Mouse (Mus musculus): ENCODE data around the gene Smim5. TPM values are rescaled to one million over a fixed set of nuclear protein-coding genes. Genes with fewer than 3 reads are reported as not detected.
A peak's percentile ranks its signal among the peaks of the same experiment; 100 is the strongest.

Gene Smim5
- polyA plus RNA-seq, 1 experiment from 2014 or later = 1.4 TPM

DNA sequence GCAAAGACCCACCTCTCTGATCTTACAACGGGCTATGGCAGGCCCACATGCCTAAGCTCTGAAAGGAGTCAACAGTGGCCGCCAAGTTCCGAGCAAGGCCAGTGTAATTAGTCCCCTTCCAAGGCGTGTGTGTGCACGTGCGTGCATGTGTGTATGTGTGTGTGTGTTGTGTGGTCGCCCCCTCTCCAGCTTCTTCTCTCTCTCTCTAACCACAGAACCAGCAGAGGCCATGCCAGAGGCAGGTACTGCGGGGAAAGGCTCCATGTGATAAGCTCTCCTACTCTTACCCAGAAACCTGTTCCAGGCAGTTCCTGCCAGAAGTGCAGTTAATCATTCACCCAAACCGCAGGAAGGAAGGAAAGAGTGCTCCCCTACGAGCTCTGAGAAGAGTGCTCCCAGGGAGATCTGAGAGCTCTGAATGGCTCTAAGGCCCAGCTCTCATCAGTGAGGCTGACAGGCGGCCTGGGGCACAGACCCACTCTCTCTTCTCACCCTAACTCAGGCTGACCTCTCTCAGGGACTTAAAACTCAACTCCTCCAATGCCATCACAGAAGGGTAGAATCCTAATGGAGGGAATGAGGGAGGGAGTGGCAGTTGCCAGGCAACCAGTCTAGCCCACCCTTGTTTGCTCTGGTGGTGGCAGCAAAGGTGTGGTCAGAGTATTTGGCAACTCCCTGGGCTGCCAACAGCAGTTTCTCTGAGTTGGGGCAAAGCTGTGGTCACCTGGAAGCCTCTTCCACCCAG is 12.0 kb downstream of the Smim5 start, which contains the start of gene Smim6:
Gene Smim6 (plus strand): TSS at position 386 of the 745 bp plus-strand sequence.
- 87% methylated on average over 11 of the region's 11 CpGs for WGBS

DNA sequence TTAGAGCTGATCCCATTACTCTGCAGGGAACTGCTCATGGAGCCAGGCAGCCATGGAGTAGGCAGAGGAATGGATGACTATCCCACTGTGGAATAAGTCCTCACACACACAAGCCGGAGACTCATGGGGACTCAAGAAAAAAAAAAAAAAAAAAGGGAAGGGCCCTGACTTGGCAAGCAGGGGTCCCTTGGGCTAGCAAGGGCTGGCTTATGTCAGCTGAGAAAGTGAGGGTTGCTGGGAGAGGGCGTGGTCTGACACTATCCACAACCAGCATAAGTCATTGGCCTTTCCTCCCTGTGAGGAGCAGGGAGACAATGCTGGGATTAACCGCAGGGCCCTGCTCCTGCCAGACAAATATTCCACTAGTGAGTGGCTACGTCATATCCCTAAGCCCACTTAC is 16.8 kb downstream of the Smim5 start:
- H3K4me1 ChIP-seq = no peaks in the 10 kb centered on the region
- no peak overlapping the region for H3K9ac ChIP-seq
- peaks cover 13% of the 10 kb centered on the region for H3K36me3 ChIP-seq (replicated peaks)
- H3K4me2 ChIP-seq = no peak overlapping the region
- H3K4me3 ChIP-seq = no peak overlapping the region
- no peak overlapping the region for H3K27ac ChIP-seq
- ATAC-seq (replicated peaks) = no peak
- WGBS = 89% methylated on average over 4 of the region's 4 CpGs
- H3K27me3 ChIP-seq (replicated peaks) = no peaks in the 10 kb centered on the region
- no peaks in the 10 kb centered on the region for H3K9me3 ChIP-seq

More for the DNA sequence above, 12.0 kb downstream of the Smim5 start, which contains the start of gene Smim6:
- H3K9ac ChIP-seq = no peak within 1 kb of the TSS
- no peak within 1 kb of the TSS for H3K4me2 ChIP-seq
- H3K27me3 ChIP-seq (replicated peaks) = no peaks in the 10 kb centered on the region
- no peaks in the 10 kb centered on the region for H3K4me1 ChIP-seq
- H3K9me3 ChIP-seq = no peaks in the 10 kb centered on the region
- peaks cover 10% of the 10 kb centered on the region; the same call in 1 of the 2 replicates for H3K36me3 ChIP-seq (replicated peaks)
- no peak within 1 kb of the TSS for H3K4me3 ChIP-seq
- no peak for ATAC-seq (replicated peaks)
- no peak within 1 kb of the TSS for H3K27ac ChIP-seq

DNA sequence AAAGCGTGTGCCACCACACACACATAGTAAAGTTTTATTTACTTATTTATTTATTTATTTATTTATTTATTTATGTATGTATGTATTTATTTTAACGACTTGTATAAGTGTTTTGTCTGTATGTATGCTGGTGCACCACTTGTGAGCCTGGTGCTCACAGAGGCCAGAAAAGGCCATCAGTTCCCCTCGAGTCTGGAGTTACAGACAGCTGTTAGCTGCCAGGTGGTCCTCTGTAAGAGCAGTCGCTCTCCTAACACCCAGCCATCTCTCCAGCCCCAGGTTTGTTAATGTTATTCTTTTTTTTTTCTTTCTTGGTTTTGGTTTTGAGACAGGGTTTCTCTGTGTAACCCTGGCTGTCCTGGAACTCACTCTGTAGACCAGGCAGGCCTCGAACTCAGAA is 18.9 kb downstream of the Smim5 start:
- no peak overlapping the region for H3K27ac ChIP-seq
- H3K4me3 ChIP-seq = no peak overlapping the region
- no peak overlapping the region for H3K9ac ChIP-seq
- peaks cover 17% of the 10 kb centered on the region for H3K36me3 ChIP-seq (replicated peaks)
- no peak for ATAC-seq (replicated peaks)
- no peak overlapping the region for H3K4me2 ChIP-seq
- no peaks in the 10 kb centered on the region for H3K4me1 ChIP-seq
- H3K9me3 ChIP-seq = no peaks in the 10 kb centered on the region
- 91% methylated on average over 5 of the region's 5 CpGs for WGBS
- no peaks in the 10 kb centered on the region for H3K27me3 ChIP-seq (replicated peaks)

DNA sequence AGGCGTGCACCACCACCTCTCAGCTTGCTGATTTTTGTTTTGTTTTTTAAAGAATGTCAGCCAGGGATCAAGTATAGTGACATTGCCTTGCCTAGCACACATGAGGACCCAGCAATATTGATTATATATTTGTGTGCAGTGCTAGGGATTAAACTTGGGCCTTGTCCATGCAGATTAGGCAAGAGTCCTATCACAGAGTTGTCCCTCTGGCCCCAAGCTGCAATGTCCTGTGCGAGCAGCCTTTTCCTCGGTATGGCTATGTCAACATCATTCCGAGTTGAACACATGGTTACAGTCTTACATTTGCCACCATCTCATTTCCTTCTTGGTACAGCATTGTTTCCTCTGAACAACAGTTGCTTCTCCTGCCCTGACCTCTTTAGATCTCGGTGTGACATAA is 19.3 kb downstream of the Smim5 start:
- Histone ChIP-seq H3K36me3 (replicated peaks) (peaks cover 20% of the 10 kb centered on the region), H3K4me2 (no peak overlapping the region), H3K27me3 (replicated peaks) (no peaks in the 10 kb centered on the region), H3K9ac (no peak overlapping the region), H3K4me1 (no peaks in the 10 kb centered on the region), H3K27ac (no peak overlapping the region), H3K9me3 (no peaks in the 10 kb centered on the region), H3K4me3 (no peak overlapping the region)
- WGBS = 95% methylated on average over 5 of the region's 5 CpGs
- ATAC-seq (replicated peaks) = no peak

DNA sequence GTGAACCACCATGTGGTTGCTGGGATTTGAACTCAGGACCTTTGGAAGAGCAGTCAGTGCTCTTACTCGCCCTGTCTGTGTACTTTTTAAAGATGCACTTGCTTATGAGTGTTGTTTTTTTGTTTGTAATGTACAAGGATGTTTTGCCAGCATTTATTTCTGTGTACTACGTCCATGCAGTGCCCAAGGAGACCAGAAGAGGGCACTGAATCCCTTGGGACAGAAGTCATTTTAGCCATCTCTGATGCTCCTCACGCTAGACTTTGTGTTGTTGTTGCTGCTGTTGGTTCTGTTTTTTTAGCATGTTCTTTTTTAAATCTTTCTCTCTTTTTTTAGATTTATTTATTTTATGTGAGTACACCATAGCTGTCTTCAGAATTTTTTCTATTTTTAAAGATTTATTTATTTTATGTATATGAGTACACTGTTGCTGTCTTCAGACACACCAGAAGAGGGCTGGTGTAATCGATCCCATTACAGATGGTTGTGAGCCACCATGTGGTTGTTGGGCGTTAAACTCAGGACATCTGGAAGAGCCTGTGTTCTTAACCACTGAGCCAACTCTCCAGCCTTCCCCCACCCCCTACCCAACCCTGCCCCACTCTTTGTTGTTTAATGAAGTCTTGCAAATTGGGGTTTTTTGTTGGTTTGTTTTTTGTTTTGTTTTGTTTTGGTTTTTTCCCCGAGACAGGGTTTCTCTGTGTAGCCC is 20.5 kb downstream of the Smim5 start:
- H3K9me3 ChIP-seq = no peaks in the 10 kb centered on the region
- H3K9ac ChIP-seq = no peak overlapping the region
- 41% methylated on average over 6 of the region's 6 CpGs for whole genome bisulfite sequencing
- no peaks in the 10 kb centered on the region for H3K4me1 ChIP-seq
- no peak overlapping the region for H3K27ac ChIP-seq
- no peak for ATAC-seq (replicated peaks)
- H3K36me3 ChIP-seq (replicated peaks) = peaks cover 20% of the 10 kb centered on the region
- no peaks in the 10 kb centered on the region for H3K27me3 ChIP-seq (replicated peaks)
- no peak overlapping the region for H3K4me2 ChIP-seq
- H3K4me3 ChIP-seq = no peak overlapping the region

DNA sequence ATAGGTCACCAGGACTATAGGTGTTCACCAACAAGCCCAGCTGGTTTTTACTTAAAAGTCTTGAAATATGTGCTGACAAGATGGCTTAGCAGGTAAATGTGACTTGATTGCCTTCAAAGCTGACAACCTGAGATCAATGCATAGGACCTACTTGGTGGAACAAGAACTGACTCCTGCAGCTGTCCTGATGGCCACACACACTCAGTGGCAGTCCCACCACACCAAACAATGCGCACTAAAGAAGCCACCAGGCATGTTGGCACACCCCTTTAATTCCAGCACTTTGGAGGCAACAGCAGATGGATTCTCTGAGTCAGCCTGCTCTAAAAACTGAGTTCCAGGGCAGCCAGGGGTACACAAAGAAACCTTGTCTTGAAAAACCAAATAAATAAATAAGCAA is 22.2 kb downstream of the Smim5 start:
- peaks cover 13% of the 10 kb centered on the region; the same call in 1 of the 2 replicates for H3K36me3 ChIP-seq (replicated peaks)
- H3K9ac ChIP-seq = no peak overlapping the region
- H3K4me1 ChIP-seq = no peaks in the 10 kb centered on the region
- no peak overlapping the region for H3K27ac ChIP-seq
- H3K4me2 ChIP-seq = no peak overlapping the region
- no peaks in the 10 kb centered on the region for H3K27me3 ChIP-seq (replicated peaks)
- 95% methylated on average over 1 of the region's 1 CpGs for WGBS
- H3K9me3 ChIP-seq = no peaks in the 10 kb centered on the region
- H3K4me3 ChIP-seq = no peak overlapping the region
- no peak for ATAC-seq (replicated peaks)

DNA sequence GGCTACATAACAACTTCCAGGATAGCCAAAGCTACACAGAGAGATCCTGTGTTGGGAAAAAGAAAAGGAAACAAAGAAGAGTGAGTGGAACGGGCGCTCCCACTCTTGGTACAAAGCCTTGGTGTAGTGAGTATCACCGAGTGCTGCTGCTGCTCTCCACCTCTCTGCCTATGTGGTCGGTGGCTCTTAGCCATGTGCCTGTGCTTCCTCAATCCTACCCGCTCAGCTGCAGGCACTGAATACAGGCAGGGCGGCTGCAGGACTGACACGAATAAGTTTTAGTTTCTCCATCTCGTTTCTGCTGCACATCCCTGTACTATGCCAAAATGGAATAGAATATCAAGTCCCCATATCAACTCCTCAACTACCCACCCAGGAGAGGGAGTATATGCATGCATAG is 29.3 kb downstream of the Smim5 start:
- Histone ChIP-seq H3K27me3 (replicated peaks) (no peaks in the 10 kb centered on the region), H3K4me2 (no peak overlapping the region), H3K36me3 (replicated peaks) (peaks cover 10% of the 10 kb centered on the region; the same call in 1 of the 2 replicates), H3K9ac (no peak overlapping the region), H3K9me3 (no peaks in the 10 kb centered on the region), H3K27ac (no peak overlapping the region), H3K4me3 (no peak overlapping the region), H3K4me1 (peaks cover 18% of the 10 kb centered on the region)
- no peak for ATAC-seq (replicated peaks)
- whole genome bisulfite sequencing = 94% methylated on average over 8 of the region's 8 CpGs

DNA sequence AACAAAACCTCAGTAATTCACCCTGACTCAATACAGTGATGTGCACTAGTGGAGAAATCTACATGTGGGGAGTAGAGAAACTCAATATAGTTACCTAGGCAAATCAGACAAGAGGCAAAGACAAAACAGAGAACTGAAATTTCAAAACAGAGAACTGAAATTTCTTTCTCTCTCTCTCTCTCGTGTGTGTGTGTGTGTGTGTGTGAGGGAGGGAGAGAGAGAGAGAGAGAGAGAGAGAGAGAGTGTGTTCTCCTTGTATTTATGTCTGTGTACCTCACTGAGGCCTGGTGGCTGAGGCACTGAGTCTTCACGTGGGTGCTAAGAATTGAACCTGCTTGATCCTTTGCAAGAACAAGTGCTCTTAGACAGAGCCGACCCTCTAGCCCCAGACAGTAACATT is 30.1 kb downstream of the Smim5 start:
- no peaks in the 10 kb centered on the region for H3K9me3 ChIP-seq
- H3K4me1 ChIP-seq = peaks cover 26% of the 10 kb centered on the region
- 85% methylated on average over 3 of the region's 3 CpGs for WGBS
- no peak overlapping the region for H3K4me3 ChIP-seq
- no peak overlapping the region for H3K27ac ChIP-seq
- no peak for ATAC-seq (replicated peaks)
- H3K36me3 ChIP-seq (replicated peaks) = peaks cover 10% of the 10 kb centered on the region; the same call in 1 of the 2 replicates
- no peaks in the 10 kb centered on the region for H3K27me3 ChIP-seq (replicated peaks)
- no peak overlapping the region for H3K4me2 ChIP-seq
- no peak overlapping the region for H3K9ac ChIP-seq

DNA sequence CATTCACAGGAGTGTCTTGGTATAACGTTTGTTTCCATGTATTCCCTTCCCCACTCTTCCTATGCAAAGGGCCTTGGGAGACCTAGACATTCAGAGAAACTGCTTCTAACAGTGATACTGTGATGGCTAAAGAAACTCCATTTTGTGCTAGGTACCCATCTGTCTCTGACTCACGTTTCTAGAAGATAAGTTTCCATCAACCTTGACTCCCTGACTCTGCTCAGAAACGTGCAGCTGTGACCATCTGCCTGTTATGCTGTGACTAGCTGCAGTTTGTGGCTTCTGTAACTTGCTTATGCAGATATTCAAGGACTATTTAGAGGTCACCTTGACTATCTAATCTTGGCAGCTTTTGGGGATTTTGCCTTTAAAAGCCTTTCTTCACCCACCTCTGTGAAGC is 31.5 kb downstream of the Smim5 start:
- H3K4me3 ChIP-seq = no peak overlapping the region
- H3K36me3 ChIP-seq (replicated peaks) = peaks cover 15% of the 10 kb centered on the region
- peaks cover 31% of the 10 kb centered on the region for H3K4me1 ChIP-seq
- H3K9me3 ChIP-seq = no peaks in the 10 kb centered on the region
- no peak for ATAC-seq (replicated peaks)
- 77% methylated on average over 3 of the region's 3 CpGs for WGBS
- H3K27ac ChIP-seq = no peak overlapping the region
- no peaks in the 10 kb centered on the region for H3K27me3 ChIP-seq (replicated peaks)
- H3K4me2 ChIP-seq = no peak overlapping the region
- no peak overlapping the region for H3K9ac ChIP-seq

DNA sequence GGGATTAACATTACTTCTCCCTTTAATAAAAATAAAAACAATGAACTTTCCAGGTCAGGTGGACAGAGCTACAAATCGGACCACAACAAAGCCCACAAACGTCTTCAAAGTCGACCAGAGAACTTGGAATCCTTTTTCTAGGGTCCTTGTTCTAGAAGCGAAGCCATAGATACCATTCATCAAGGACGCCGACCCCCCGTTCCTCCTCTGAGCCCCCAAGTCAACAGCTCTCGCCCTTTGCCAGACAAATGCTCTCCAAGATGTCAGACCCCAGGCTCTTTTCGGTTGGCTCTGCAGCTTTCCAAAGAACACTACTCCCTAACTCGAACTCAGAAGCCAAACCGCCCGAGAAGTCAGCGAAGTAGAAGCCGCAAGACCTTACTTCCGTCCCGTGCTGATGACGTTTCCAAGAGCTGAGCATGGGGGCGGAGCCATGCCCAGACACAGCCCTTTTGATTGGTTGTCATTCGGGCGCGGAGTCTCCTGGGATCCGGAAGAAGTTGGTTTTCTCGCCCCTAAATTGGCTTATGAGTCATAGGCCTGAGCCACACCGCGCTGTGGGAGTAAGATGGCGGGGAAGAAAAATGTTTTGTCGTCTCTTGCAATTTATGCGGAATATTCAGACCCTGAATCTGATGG is 33.5 kb downstream of the Smim5 start, which contains the start of the genes Sap30bp and Recql5:
Gene Sap30bp (plus strand): TSS at position 175 of the 639 bp plus-strand sequence.
Gene Recql5 (minus strand): TSS at position 370 of the 639 bp plus-strand sequence.
- under 1% methylated on average over 28 of the region's 28 CpGs for WGBS
- Histone ChIP-seq H3K4me2 (peak within 1 kb of the TSS; percentile 85), H3K4me1 (peaks cover 31% of the 10 kb centered on the region), H3K27ac (peak within 1 kb of the TSS; percentile 75), H3K36me3 (replicated peaks) (peaks cover 21% of the 10 kb centered on the region), H3K4me3 (peak within 1 kb of the TSS; percentile 86), H3K9ac (peak within 1 kb of the TSS; percentile 81), H3K27me3 (replicated peaks) (no peaks in the 10 kb centered on the region), H3K9me3 (no peaks in the 10 kb centered on the region)
- peak; percentile 99 for ATAC-seq (replicated peaks)

DNA sequence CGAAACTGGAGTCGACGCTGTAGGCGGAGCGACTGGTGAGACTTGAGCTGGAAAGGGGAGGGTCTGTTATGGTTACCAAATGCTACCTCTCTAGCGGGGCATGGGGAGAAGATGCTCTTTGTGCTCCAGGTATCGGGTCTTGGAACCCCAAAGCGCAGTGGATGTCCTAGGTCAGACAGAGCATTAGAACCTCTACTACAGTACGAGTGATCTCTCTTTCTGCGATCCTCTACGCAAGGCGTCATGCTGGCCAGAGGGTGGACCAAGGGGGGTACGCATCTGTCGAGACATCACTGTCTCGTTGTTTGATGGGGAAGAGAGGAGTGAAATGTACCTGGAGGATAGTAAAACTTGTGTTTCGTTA is 34.0 kb downstream of the Smim5 start:
- Histone ChIP-seq H3K9ac (peak overlapping the region; percentile 81), H3K27me3 (replicated peaks) (no peaks in the 10 kb centered on the region), H3K36me3 (replicated peaks) (peaks cover 20% of the 10 kb centered on the region), H3K4me3 (peak overlapping the region; percentile 86), H3K9me3 (no peaks in the 10 kb centered on the region), H3K4me1 (peaks cover 31% of the 10 kb centered on the region), H3K4me2 (peak overlapping the region; percentile 85), H3K27ac (peak overlapping the region; percentile 75)
- WGBS = under 1% methylated on average over 16 of the region's 16 CpGs
- peak; percentile 63 for ATAC-seq (replicated peaks)

DNA sequence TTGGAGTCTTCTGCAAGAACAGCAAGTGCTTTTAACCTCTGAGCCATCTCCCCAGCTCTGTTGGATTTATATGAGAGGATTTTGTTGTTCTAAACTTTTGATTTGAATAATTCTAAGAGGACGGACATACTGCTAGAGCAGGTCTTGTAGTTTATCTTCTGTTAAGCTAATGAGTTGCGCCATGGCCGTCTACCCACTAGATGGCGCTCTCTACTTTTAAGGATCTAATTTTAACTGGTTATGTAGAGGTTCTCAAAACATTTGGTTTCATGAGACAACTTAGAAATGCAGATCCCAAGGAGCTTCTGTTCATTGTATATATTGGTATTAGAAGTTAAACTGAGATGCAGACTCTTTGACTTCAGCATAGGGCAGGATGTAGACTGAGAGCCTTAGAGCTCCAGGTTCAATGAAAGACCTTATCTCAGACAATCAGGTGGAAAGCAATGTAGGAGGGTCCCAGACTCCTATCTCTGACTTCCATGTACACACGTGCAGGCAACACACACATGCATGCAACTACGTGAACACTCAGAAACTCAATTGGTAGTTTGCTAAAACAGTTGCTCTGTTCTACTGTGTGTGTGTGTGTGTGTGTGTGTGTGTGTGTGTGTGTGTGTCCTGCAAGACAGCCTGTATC is 40.0 kb downstream of the Smim5 start:
- no peak for ATAC-seq (replicated peaks)
- 41% methylated on average over 6 of the region's 6 CpGs for WGBS
- Histone ChIP-seq H3K9ac (no peak overlapping the region), H3K4me3 (no peak overlapping the region), H3K4me2 (no peak overlapping the region), H3K36me3 (replicated peaks) (peaks cover 26% of the 10 kb centered on the region), H3K27ac (no peak overlapping the region), H3K27me3 (replicated peaks) (no peaks in the 10 kb centered on the region), H3K4me1 (peaks cover 6% of the 10 kb centered on the region), H3K9me3 (no peaks in the 10 kb centered on the region)

Measured in midbrain, embryonic 15.5 days (tissue).